Mouse (Mus musculus): ENCODE data around the gene Apol6. TPM values are rescaled to one million over a fixed set of nuclear protein-coding genes. Genes with fewer than 3 reads are reported as not detected.

Gene Apol6
- polyA plus RNA-seq, 1 experiment from 2014 or later = not detected

DNA sequence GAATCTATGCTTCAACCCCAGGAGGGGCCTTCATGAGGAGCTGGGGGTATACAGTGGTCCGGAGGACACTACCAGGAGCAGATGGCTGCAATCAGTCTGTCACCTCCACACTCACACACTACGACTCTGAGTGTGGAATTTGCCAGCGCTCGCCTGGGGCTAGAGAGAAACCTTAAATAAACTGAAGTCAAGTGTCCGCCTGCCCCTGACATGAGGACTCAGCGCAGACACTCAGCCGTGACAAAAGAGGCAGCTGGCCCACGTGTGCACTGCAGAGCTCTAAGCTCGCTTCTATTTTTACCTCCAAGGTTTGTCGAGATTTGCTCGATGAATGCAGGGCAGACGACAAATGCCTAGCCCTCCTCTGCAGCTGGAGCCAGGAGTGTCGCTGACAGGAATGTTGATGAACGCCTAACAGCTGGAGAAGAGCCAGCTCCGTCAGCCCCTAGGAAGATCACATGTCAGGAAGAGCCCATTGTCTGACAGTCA is 30.7 kb upstream of the Apol6 start:
- Histone ChIP-seq H3K27me3 (replicated peaks; ENCODE audit: insufficient read depth, low read length) (no peaks in the 10 kb centered on the region), H3K9ac (replicated peaks; ENCODE audit: low read depth) (no peak overlapping the region), H3K4me2 (replicated peaks; ENCODE audit: low read depth, low read length) (peak overlapping the region; percentile 37), H3K27ac (ENCODE audit: low read length) (no peak overlapping the region), H3K9me3 (ENCODE audit: low read length) (no peaks in the 10 kb centered on the region), H3K4me1 (ENCODE audit: insufficient read depth, low read depth, low read length) (peaks cover 14% of the 10 kb centered on the region), H3K36me3 (ENCODE audit: insufficient read depth, low read length) (no peaks in the 10 kb centered on the region), H3K4me3 (ENCODE audit: low read depth, low read length) (no peak overlapping the region)
- TF ChIP-seq CTCF (IDR thresholded peaks at IDR 0.05) (no peak), EP300 (IDR thresholded peaks at IDR 0.05) (no peak)
- DNase-seq (ENCODE audit: low spot score) (peak; percentile 82), ATAC-seq (peak; percentile 85)
- WGBS = 3% methylated on average over 15 of the region's 15 CpGs

DNA sequence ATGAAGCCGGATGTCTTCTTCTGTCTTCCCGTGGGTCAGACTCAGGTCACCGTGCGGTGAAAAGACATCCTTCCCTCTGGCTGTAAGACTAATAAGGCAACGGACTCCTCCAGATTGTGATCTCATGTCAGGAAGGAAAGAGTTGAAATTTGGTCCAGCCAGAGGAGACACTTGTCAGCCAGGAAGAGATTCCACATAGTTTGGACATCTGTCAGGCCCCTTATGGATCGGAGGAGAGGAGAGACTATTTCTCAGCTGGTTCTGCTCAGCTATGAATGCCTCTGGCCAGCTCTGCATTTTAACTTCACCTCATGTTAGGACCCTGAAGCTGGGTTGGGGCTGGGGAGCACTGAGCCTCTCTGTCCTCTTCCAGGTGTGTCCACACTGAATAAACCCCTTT is 30.1 kb upstream of the Apol6 start:
- ATAC-seq (peak; percentile 38; the same call in 1 of the 2 replicates), DNase-seq (ENCODE audit: low spot score) (peak; percentile 41)
- H3K27me3 ChIP-seq (replicated peaks; ENCODE audit: insufficient read depth, low read length) = no peaks in the 10 kb centered on the region
- no peak for TF ChIP-seq EP300 (IDR thresholded peaks at IDR 0.05)
- TF ChIP-seq CTCF (IDR thresholded peaks at IDR 0.05) = no peak
- WGBS = 25% methylated on average over 6 of the region's 6 CpGs
- no peak overlapping the region for H3K9ac ChIP-seq (replicated peaks; ENCODE audit: low read depth)
- no peak overlapping the region for H3K4me3 ChIP-seq (ENCODE audit: low read depth, low read length)
- H3K4me1 ChIP-seq (ENCODE audit: insufficient read depth, low read depth, low read length) = peaks cover 14% of the 10 kb centered on the region
- no peak overlapping the region for H3K27ac ChIP-seq (ENCODE audit: low read length)
- H3K9me3 ChIP-seq (ENCODE audit: low read length) = no peaks in the 10 kb centered on the region
- no peaks in the 10 kb centered on the region for H3K36me3 ChIP-seq (ENCODE audit: insufficient read depth, low read length)
- H3K4me2 ChIP-seq (replicated peaks; ENCODE audit: low read depth, low read length) = peak overlapping the region; percentile 37; the same call in 1 of the 2 replicates

DNA sequence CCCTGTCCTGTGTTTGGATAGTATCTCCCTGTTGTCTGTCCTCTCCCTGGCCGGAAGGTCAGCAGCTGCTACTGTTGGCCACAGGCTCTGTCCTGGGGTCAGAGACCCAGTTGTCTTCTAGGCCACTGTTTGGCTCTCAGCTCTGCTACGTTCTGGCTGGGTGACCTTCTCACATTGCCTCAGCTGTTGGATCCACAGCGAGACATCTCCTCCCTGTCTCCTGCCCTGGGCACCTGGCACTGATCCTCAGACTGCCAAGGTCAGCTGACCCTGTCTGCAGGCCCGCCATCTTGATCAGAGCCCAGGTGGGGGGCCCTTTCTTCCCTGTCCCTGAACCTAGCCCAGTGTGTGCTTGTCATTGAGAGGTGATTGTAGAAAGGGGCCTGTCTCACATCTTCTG is 29.5 kb upstream of the Apol6 start:
- ATAC-seq = no peak
- no peak for DNase-seq (ENCODE audit: low spot score)
- H3K4me2 ChIP-seq (replicated peaks; ENCODE audit: low read depth, low read length) = no peak overlapping the region
- 69% methylated on average over 4 of the region's 4 CpGs for WGBS
- H3K4me3 ChIP-seq (ENCODE audit: low read depth, low read length) = no peak overlapping the region
- no peak overlapping the region for H3K9ac ChIP-seq (replicated peaks; ENCODE audit: low read depth)
- H3K27ac ChIP-seq (ENCODE audit: low read length) = no peak overlapping the region
- peaks cover 14% of the 10 kb centered on the region for H3K4me1 ChIP-seq (ENCODE audit: insufficient read depth, low read depth, low read length)
- TF ChIP-seq EP300 (IDR thresholded peaks at IDR 0.05) (no peak), CTCF (IDR thresholded peaks at IDR 0.05) (no peak)
- no peaks in the 10 kb centered on the region for H3K9me3 ChIP-seq (ENCODE audit: low read length)
- H3K27me3 ChIP-seq (replicated peaks; ENCODE audit: insufficient read depth, low read length) = no peaks in the 10 kb centered on the region
- H3K36me3 ChIP-seq (ENCODE audit: insufficient read depth, low read length) = no peaks in the 10 kb centered on the region

DNA sequence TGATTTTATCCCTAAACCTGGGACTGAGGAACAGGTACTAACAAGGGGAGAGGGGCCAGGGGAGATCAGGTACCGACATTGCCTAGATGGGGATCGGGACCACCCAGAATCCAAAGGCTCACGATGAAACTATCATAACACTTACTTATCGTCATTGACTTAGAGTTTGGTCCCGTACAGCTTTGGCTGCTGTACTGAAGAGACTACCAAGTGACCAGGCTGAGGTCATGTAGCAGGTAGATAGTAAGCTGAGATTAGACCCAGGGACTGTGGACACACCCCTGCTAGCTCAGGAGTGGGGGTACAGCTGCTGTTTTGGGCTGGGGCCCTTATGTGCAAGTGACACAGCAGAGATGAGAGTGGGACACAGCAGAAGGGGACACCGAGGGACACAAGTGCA is 28.0 kb upstream of the Apol6 start:
- ATAC-seq = no peak
- no peak overlapping the region for H3K4me2 ChIP-seq (replicated peaks; ENCODE audit: low read depth, low read length)
- H3K9ac ChIP-seq (replicated peaks; ENCODE audit: low read depth) = no peak overlapping the region
- 89% methylated on average over 6 of the region's 6 CpGs for WGBS
- H3K36me3 ChIP-seq (ENCODE audit: insufficient read depth, low read length) = no peaks in the 10 kb centered on the region
- H3K27me3 ChIP-seq (replicated peaks; ENCODE audit: insufficient read depth, low read length) = no peaks in the 10 kb centered on the region
- TF ChIP-seq CTCF (IDR thresholded peaks at IDR 0.05) (no peak), EP300 (IDR thresholded peaks at IDR 0.05) (no peak)
- H3K4me3 ChIP-seq (ENCODE audit: low read depth, low read length) = no peak overlapping the region
- no peak overlapping the region for H3K27ac ChIP-seq (ENCODE audit: low read length)
- no peaks in the 10 kb centered on the region for H3K9me3 ChIP-seq (ENCODE audit: low read length)
- peaks cover 14% of the 10 kb centered on the region for H3K4me1 ChIP-seq (ENCODE audit: insufficient read depth, low read depth, low read length)
- DNase-seq (ENCODE audit: low spot score) = no peak

DNA sequence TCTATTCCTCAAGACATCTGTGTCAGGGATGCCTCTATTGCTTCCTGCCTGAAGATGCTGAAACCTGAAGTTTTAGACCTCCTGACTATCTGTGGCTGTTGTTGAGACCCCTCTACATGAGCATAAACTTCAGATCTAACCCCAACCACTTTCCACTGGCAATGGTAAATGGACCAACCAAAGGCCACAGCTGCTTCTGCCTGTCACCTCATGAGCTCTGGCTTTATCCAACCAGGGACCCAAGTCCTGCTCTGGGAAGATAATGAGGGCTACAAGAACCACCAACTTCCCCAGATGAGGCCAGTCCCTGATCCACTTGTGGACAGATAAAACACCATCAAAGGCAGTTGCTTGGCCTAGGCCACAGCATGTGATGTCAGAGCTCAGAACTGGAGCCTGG is 26.6 kb upstream of the Apol6 start:
- no peaks in the 10 kb centered on the region for H3K9me3 ChIP-seq (ENCODE audit: low read length)
- no peak overlapping the region for H3K9ac ChIP-seq (replicated peaks; ENCODE audit: low read depth)
- H3K36me3 ChIP-seq (ENCODE audit: insufficient read depth, low read length) = no peaks in the 10 kb centered on the region
- no peak for ATAC-seq
- no peak overlapping the region for H3K27ac ChIP-seq (ENCODE audit: low read length)
- no peak for DNase-seq (ENCODE audit: low spot score)
- H3K4me1 ChIP-seq (ENCODE audit: insufficient read depth, low read depth, low read length) = peaks cover 14% of the 10 kb centered on the region
- no peaks in the 10 kb centered on the region for H3K27me3 ChIP-seq (replicated peaks; ENCODE audit: insufficient read depth, low read length)
- TF ChIP-seq EP300 (IDR thresholded peaks at IDR 0.05) = no peak
- no peak overlapping the region for H3K4me2 ChIP-seq (replicated peaks; ENCODE audit: low read depth, low read length)
- H3K4me3 ChIP-seq (ENCODE audit: low read depth, low read length) = no peak overlapping the region

GRCm38 (mm10) chr15:77018740-77019340 is 25.7 kb upstream of the Apol6 start:
- Histone ChIP-seq H3K27me3 (replicated peaks; ENCODE audit: insufficient read depth, low read length) (no peaks in the 10 kb centered on the region), H3K4me2 (replicated peaks; ENCODE audit: low read depth, low read length) (no peak overlapping the region), H3K4me1 (ENCODE audit: insufficient read depth, low read depth, low read length) (peaks cover 10% of the 10 kb centered on the region), H3K4me3 (ENCODE audit: low read depth, low read length) (no peak overlapping the region), H3K9me3 (ENCODE audit: low read length) (no peaks in the 10 kb centered on the region), H3K9ac (replicated peaks; ENCODE audit: low read depth) (no peak overlapping the region), H3K27ac (ENCODE audit: low read length) (no peak overlapping the region), H3K36me3 (ENCODE audit: insufficient read depth, low read length) (no peaks in the 10 kb centered on the region)
- ATAC-seq = no peak
- 50% methylated on average over 6 of the region's 6 CpGs for WGBS
- TF ChIP-seq EP300 (IDR thresholded peaks at IDR 0.05) (no peak), CTCF (IDR thresholded peaks at IDR 0.05) (peak; percentile 65)
- peak; percentile 56 for DNase-seq (ENCODE audit: low spot score)

DNA sequence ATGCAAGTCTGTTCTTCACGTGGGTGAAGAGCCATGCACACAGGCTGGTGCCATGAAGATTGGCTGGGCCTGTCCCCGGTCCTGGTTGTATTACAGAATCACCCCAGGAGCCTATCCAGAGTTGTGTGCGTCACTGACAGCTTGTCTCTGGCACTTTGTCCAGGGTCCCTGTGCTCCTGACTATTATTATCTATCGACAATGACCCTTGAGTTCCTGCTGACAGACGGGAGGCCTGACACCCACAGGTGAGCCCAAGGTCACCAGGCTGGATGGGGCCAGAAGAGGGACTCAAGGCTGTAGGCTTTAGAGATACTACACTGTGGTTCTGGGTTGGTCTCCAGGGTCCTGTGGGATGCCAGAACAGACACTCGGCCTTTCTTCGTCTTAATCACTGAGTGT is 25.0 kb upstream of the Apol6 start:
- ATAC-seq (no peak), DNase-seq (ENCODE audit: low spot score) (no peak)
- no peaks in the 10 kb centered on the region for H3K27me3 ChIP-seq (replicated peaks; ENCODE audit: insufficient read depth, low read length)
- H3K9ac ChIP-seq (replicated peaks; ENCODE audit: low read depth) = no peak overlapping the region
- 60% methylated on average over 7 of the region's 7 CpGs for WGBS
- no peaks in the 10 kb centered on the region for H3K36me3 ChIP-seq (ENCODE audit: insufficient read depth, low read length)
- peaks cover 3% of the 10 kb centered on the region for H3K4me1 ChIP-seq (ENCODE audit: insufficient read depth, low read depth, low read length)
- H3K4me3 ChIP-seq (ENCODE audit: low read depth, low read length) = no peak overlapping the region
- H3K27ac ChIP-seq (ENCODE audit: low read length) = no peak overlapping the region
- no peaks in the 10 kb centered on the region for H3K9me3 ChIP-seq (ENCODE audit: low read length)
- TF ChIP-seq CTCF (IDR thresholded peaks at IDR 0.05) (no peak), EP300 (IDR thresholded peaks at IDR 0.05) (no peak)
- H3K4me2 ChIP-seq (replicated peaks; ENCODE audit: low read depth, low read length) = no peak overlapping the region
